Mouse (Mus musculus): Measurements from ENCODE around the gene Nkrf. TPM values are rescaled to one million over a fixed set of nuclear protein-coding genes. Genes with fewer than 3 reads are reported as not detected.
A peak's percentile ranks its signal among the peaks of the same experiment; 100 is the strongest.

The Nkrf gene
- 2.6 and 2.9 TPM in 2 replicates for polyA plus RNA-seq (2014; fragmentation: Nextera tagmentation; extraction: Ambion mirVana)

GRCm38 (mm10) chrX:36902321-36903114 is at the start of gene Nkrf:
Nkrf (minus strand) TSS chrX:36902899.
- Histone ChIP-seq H3K27me3 (ENCODE audit: control insufficient read depth, insufficient read depth, low read length) (no peaks in the 10 kb centered on the region), H3K27ac (ENCODE audit: low read length) (no peak within 1 kb of the TSS), H3K9me3 (ENCODE audit: control insufficient read depth, low read depth, low read length) (no peaks in the 10 kb centered on the region), H3K36me3 (ENCODE audit: control insufficient read depth, insufficient read depth, low read length) (no peaks in the 10 kb centered on the region), H3K4me3 (ENCODE audit: low read depth, low read length) (peak within 1 kb of the TSS; percentile 52), H3K4me2 (replicated peaks; ENCODE audit: low read depth, low read length) (peak within 1 kb of the TSS; percentile 54), H3K9ac (replicated peaks; ENCODE audit: low read depth, low read length) (peak within 1 kb of the TSS; percentile 45; the same call in 1 of the 2 replicates), H3K4me1 (ENCODE audit: control insufficient read depth, insufficient read depth, low read length) (no peaks in the 10 kb centered on the region)
- WGBS: 20% methylated on average over 39 of the region's 47 CpGs
- peak; percentile 30; the same call in 1 of the 2 replicates for ATAC-seq (ENCODE audit: insufficient number of reproducible peaks, insufficient read depth, low FRiP score, low read depth)

- H3K9ac ChIP-seq (replicated peaks; ENCODE audit: low read depth, low read length): no peak overlapping the region
- no peak overlapping the region for H3K4me3 ChIP-seq (ENCODE audit: low read depth, low read length)
- WGBS: 68% methylated on average over 3 of the region's 3 CpGs
- H3K27me3 ChIP-seq (ENCODE audit: control insufficient read depth, insufficient read depth, low read length): no peaks in the 10 kb centered on the region
- H3K36me3 ChIP-seq (ENCODE audit: control insufficient read depth, insufficient read depth, low read length): no peaks in the 10 kb centered on the region
- no peaks in the 10 kb centered on the region for H3K4me1 ChIP-seq (ENCODE audit: control insufficient read depth, insufficient read depth, low read length)
- H3K9me3 ChIP-seq (ENCODE audit: control insufficient read depth, low read depth, low read length): no peaks in the 10 kb centered on the region
- no peak overlapping the region for H3K4me2 ChIP-seq (replicated peaks; ENCODE audit: low read depth, low read length)
- no peak overlapping the region for H3K27ac ChIP-seq (ENCODE audit: low read length)
- no peak for ATAC-seq (ENCODE audit: insufficient number of reproducible peaks, insufficient read depth, low FRiP score, low read depth)
Observed at GRCm38 (mm10) chrX:36941106-36941505, 38.4 kb upstream of the Nkrf start.

GRCm38 (mm10) chrX:36939806-36940413 is 37.2 kb upstream of the Nkrf start:
- H3K9me3 ChIP-seq (ENCODE audit: control insufficient read depth, low read depth, low read length): no peaks in the 10 kb centered on the region
- no peaks in the 10 kb centered on the region for H3K27me3 ChIP-seq (ENCODE audit: control insufficient read depth, insufficient read depth, low read length)
- H3K4me1 ChIP-seq (ENCODE audit: control insufficient read depth, insufficient read depth, low read length): no peaks in the 10 kb centered on the region
- no peak overlapping the region for H3K9ac ChIP-seq (replicated peaks; ENCODE audit: low read depth, low read length)
- no peaks in the 10 kb centered on the region for H3K36me3 ChIP-seq (ENCODE audit: control insufficient read depth, insufficient read depth, low read length)
- H3K4me3 ChIP-seq (ENCODE audit: low read depth, low read length): no peak overlapping the region
- H3K4me2 ChIP-seq (replicated peaks; ENCODE audit: low read depth, low read length): no peak overlapping the region
- ATAC-seq (ENCODE audit: insufficient number of reproducible peaks, insufficient read depth, low FRiP score, low read depth): no peak; the same call in 1 of the 2 replicates
- H3K27ac ChIP-seq (ENCODE audit: low read length): no peak overlapping the region
- WGBS: 75% methylated on average over 4 of the region's 4 CpGs

- Histone ChIP-seq H3K4me3 (ENCODE audit: low read depth, low read length) (no peak overlapping the region), H3K9me3 (ENCODE audit: control insufficient read depth, low read depth, low read length) (no peaks in the 10 kb centered on the region), H3K4me1 (ENCODE audit: control insufficient read depth, insufficient read depth, low read length) (no peaks in the 10 kb centered on the region), H3K4me2 (replicated peaks; ENCODE audit: low read depth, low read length) (no peak overlapping the region), H3K27me3 (ENCODE audit: control insufficient read depth, insufficient read depth, low read length) (no peaks in the 10 kb centered on the region), H3K36me3 (ENCODE audit: control insufficient read depth, insufficient read depth, low read length) (no peaks in the 10 kb centered on the region), H3K9ac (replicated peaks; ENCODE audit: low read depth, low read length) (no peak overlapping the region), H3K27ac (ENCODE audit: low read length) (no peak overlapping the region)
- no peak for ATAC-seq (ENCODE audit: insufficient number of reproducible peaks, insufficient read depth, low FRiP score, low read depth)
- 70% methylated on average over 7 of the region's 7 CpGs for WGBS
Observed at GRCm38 (mm10) chrX:36935326-36935966, 32.7 kb upstream of the Nkrf start.

DNA sequence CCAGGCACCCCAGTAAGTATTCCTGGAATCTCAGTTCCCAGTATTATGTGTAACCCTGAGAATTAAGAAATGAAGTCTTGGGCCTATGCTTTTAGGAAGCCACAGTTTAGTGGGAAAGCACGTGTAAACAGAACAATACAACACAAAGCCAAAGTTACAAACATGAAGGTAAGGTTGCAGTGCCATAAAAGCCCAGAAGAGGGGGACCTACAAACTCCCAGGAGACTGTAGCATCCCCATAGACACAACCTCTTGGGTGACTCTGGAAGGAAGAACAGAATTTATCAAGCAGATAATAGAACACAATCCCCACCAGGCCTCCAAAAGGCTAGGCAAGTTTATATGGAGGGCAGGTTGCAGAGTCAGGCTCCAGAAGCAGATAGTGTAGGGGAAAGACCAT is 27.9 kb upstream of the Nkrf start:
- Histone ChIP-seq H3K9me3 (ENCODE audit: control insufficient read depth, low read depth, low read length) (no peaks in the 10 kb centered on the region), H3K4me1 (ENCODE audit: control insufficient read depth, insufficient read depth, low read length) (no peaks in the 10 kb centered on the region), H3K4me2 (replicated peaks; ENCODE audit: low read depth, low read length) (no peak overlapping the region), H3K27me3 (ENCODE audit: control insufficient read depth, insufficient read depth, low read length) (no peaks in the 10 kb centered on the region), H3K27ac (ENCODE audit: low read length) (no peak overlapping the region), H3K4me3 (ENCODE audit: low read depth, low read length) (no peak overlapping the region), H3K36me3 (ENCODE audit: control insufficient read depth, insufficient read depth, low read length) (no peaks in the 10 kb centered on the region), H3K9ac (replicated peaks; ENCODE audit: low read depth, low read length) (no peak overlapping the region)
- ATAC-seq (ENCODE audit: insufficient number of reproducible peaks, insufficient read depth, low FRiP score, low read depth): no peak
- WGBS: 54% methylated on average over 1 of the region's 1 CpGs

DNA sequence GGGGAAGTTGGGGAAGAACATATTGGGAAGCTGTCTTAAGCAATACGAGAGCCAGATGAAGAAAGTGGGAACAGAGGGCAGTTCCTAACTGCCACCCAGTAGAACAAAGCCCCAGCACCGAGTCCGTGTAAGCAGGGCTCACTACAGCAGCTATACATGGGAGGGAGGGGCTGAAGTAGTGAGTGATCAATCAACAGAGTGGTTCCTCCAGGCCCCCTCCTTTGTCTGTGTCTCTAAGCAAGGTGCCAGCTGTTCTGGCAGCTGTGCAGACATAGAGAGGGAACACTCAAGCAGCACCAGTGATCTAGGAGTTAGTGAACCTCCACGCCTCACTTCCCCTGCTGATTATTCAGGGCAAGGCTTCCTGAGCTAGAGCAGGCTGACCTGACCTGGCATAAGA is 27.0 kb upstream of the Nkrf start:
- no peak for ATAC-seq (ENCODE audit: insufficient number of reproducible peaks, insufficient read depth, low FRiP score, low read depth)
- H3K4me2 ChIP-seq (replicated peaks; ENCODE audit: low read depth, low read length): no peak overlapping the region

DNA sequence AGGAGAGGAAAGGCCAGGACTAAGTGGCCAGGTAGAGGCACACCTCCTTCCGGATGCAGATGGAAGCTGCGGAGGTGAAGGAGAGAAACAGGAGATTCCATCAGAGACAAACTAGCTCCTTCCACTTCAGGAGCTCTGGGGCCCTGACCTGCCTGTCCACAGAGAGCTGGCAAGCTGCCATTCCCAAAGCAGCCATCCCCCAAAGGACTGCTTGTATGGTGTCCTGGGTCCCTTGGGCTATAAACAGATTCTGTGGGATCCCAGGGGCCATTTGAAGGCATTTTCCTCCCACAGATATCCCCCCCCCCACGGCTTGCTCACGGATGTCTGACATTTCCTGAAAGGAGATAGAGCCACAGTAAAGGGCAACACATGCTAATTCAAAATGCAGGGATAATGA is 26.1 kb upstream of the Nkrf start:
- WGBS: 81% methylated on average over 4 of the region's 4 CpGs
- ATAC-seq (ENCODE audit: insufficient number of reproducible peaks, insufficient read depth, low FRiP score, low read depth): no peak

More for the DNA sequence above, 27.0 kb upstream of the Nkrf start:
- Histone ChIP-seq H3K36me3 (ENCODE audit: control insufficient read depth, insufficient read depth, low read length) (no peaks in the 10 kb centered on the region), H3K27ac (ENCODE audit: low read length) (no peak overlapping the region), H3K9me3 (ENCODE audit: control insufficient read depth, low read depth, low read length) (no peaks in the 10 kb centered on the region), H3K27me3 (ENCODE audit: control insufficient read depth, insufficient read depth, low read length) (no peaks in the 10 kb centered on the region), H3K4me3 (ENCODE audit: low read depth, low read length) (no peak overlapping the region), H3K4me1 (ENCODE audit: control insufficient read depth, insufficient read depth, low read length) (no peaks in the 10 kb centered on the region), H3K9ac (replicated peaks; ENCODE audit: low read depth, low read length) (no peak overlapping the region)
- 66% methylated on average over 4 of the region's 4 CpGs for WGBS

GRCm38 (mm10) chrX:36921346-36921745 is 18.6 kb upstream of the Nkrf start:
- H3K4me3 ChIP-seq (ENCODE audit: low read depth, low read length): no peak overlapping the region
- no peaks in the 10 kb centered on the region for H3K4me1 ChIP-seq (ENCODE audit: control insufficient read depth, insufficient read depth, low read length)
- H3K36me3 ChIP-seq (ENCODE audit: control insufficient read depth, insufficient read depth, low read length): no peaks in the 10 kb centered on the region
- no peak for ATAC-seq (ENCODE audit: insufficient number of reproducible peaks, insufficient read depth, low FRiP score, low read depth)
- no peak overlapping the region for H3K9ac ChIP-seq (replicated peaks; ENCODE audit: low read depth, low read length)
- H3K4me2 ChIP-seq (replicated peaks; ENCODE audit: low read depth, low read length): no peak overlapping the region
- H3K9me3 ChIP-seq (ENCODE audit: control insufficient read depth, low read depth, low read length): no peaks in the 10 kb centered on the region
- no peaks in the 10 kb centered on the region for H3K27me3 ChIP-seq (ENCODE audit: control insufficient read depth, insufficient read depth, low read length)
- WGBS: 86% methylated on average over 4 of the region's 4 CpGs
- no peak overlapping the region for H3K27ac ChIP-seq (ENCODE audit: low read length)

More for the DNA sequence above, 26.1 kb upstream of the Nkrf start:
- no peak overlapping the region for H3K9ac ChIP-seq (replicated peaks; ENCODE audit: low read depth, low read length)
- H3K27ac ChIP-seq (ENCODE audit: low read length): no peak overlapping the region
- H3K4me2 ChIP-seq (replicated peaks; ENCODE audit: low read depth, low read length): no peak overlapping the region
- H3K27me3 ChIP-seq (ENCODE audit: control insufficient read depth, insufficient read depth, low read length): no peaks in the 10 kb centered on the region
- H3K4me3 ChIP-seq (ENCODE audit: low read depth, low read length): no peak overlapping the region
- H3K36me3 ChIP-seq (ENCODE audit: control insufficient read depth, insufficient read depth, low read length): no peaks in the 10 kb centered on the region
- H3K4me1 ChIP-seq (ENCODE audit: control insufficient read depth, insufficient read depth, low read length): no peaks in the 10 kb centered on the region
- no peaks in the 10 kb centered on the region for H3K9me3 ChIP-seq (ENCODE audit: control insufficient read depth, low read depth, low read length)
